Mouse (Mus musculus) embryonic facial prominence, embryonic 11.5 days (tissue): ENCODE data around the gene Supt6. TPM values are rescaled to one million over a fixed set of nuclear protein-coding genes. Genes with fewer than 3 reads are reported as not detected.
"Not testable (repeated sequence)": the region's sequence is repeated elsewhere in the genome, so short reads cannot be mapped to it uniquely, and the experiment has no call there.

Experiments used
- ATAC-seq: fragments of 200-750 bp; cut with Nextera tagmentation; replicated peaks from 2 replicates; pipeline ENCODE4 v1.8.0; 2017; ENCODE audit warnings: low read depth; ENCODE audit not compliant: insufficient number of reproducible peaks, low FRiP score, low TSS enrichment
- DNase-seq: peaks from one replicate; pipeline ENCODE4 v3.0.0-alpha.2; 2015; ENCODE audit warnings: low spot score
- H3K27ac ChIP-seq: fragments of 300-500 bp; sonication (generic); replicated peaks from 2 replicates; pipeline ENCODE4 v1.5.1; 2014; ENCODE audit warnings: mild to moderate bottlenecking, low read depth, low read length, control low read depth
- H3K27me3 ChIP-seq: fragments of 300-500 bp; sonication (generic); 2 replicates; pipeline ENCODE4 v1.6.1; 2014; ENCODE audit warnings: mild to moderate bottlenecking, low read length, moderate library complexity, mixed read lengths; ENCODE audit not compliant: control insufficient read depth, insufficient read depth
- H3K36me3 ChIP-seq: fragments of 300-500 bp; sonication (generic); replicated peaks from 2 replicates; pipeline ENCODE4 v1.6.1; 2014; ENCODE audit warnings: low read depth, mild to moderate bottlenecking, low read length, moderate library complexity, mixed read lengths; ENCODE audit not compliant: control insufficient read depth, insufficient read depth
- H3K4me1 ChIP-seq: fragments of 300-500 bp; sonication (generic); 2 replicates; pipeline ENCODE4 v1.6.1; 2014; ENCODE audit warnings: low read length, mixed read lengths; ENCODE audit not compliant: control insufficient read depth, insufficient read depth
- H3K4me2 ChIP-seq: fragments of 300-500 bp; sonication (generic); 2 replicates; pipeline ENCODE4 v1.6.1; 2014; ENCODE audit warnings: low read depth, mild to moderate bottlenecking, control low read depth, low read length, moderate library complexity
- H3K4me3 ChIP-seq: fragments of 300-500 bp; sonication (generic); 2 replicates; pipeline ENCODE4 v1.5.1; 2014; ENCODE audit warnings: low read depth, low read length, control low read depth
- H3K9ac ChIP-seq: fragments of 300-500 bp; sonication (generic); replicated peaks from 2 replicates; pipeline ENCODE4 v1.6.1; 2014; ENCODE audit warnings: mild to moderate bottlenecking, control low read depth, low read length
- H3K9me3 ChIP-seq: fragments of 300-500 bp; sonication (generic); replicated peaks from 2 replicates; pipeline ENCODE4 v1.6.1; 2016; ENCODE audit warnings: mild to moderate bottlenecking, low read length, inconsistent platforms, mixed read lengths; ENCODE audit not compliant: control insufficient read depth
- WGBS: fragments of 180-500 bp; shearing (Covaris S2); extraction: QIAGEN DNeasy Blood & Tissue Kit; methylation state at CpG from one replicate; pipeline ENCODE4 v1.1.7; 2014; 5-methylcytosine and 5-hydroxymethylcytosine counted together
- polyA plus RNA-seq: library from polyadenylated mRNA; unstranded; fragments of >200 nt; fragmentation: Nextera tagmentation; extraction: Ambion mirVana; gene quantifications from 2 replicates; pipeline ENCODE4 v1.2.1, GENCODE M21; 2014

The Supt6 gene
- polyA plus RNA-seq, 1 experiment from 2014 or later = 24.9 TPM

DNA sequence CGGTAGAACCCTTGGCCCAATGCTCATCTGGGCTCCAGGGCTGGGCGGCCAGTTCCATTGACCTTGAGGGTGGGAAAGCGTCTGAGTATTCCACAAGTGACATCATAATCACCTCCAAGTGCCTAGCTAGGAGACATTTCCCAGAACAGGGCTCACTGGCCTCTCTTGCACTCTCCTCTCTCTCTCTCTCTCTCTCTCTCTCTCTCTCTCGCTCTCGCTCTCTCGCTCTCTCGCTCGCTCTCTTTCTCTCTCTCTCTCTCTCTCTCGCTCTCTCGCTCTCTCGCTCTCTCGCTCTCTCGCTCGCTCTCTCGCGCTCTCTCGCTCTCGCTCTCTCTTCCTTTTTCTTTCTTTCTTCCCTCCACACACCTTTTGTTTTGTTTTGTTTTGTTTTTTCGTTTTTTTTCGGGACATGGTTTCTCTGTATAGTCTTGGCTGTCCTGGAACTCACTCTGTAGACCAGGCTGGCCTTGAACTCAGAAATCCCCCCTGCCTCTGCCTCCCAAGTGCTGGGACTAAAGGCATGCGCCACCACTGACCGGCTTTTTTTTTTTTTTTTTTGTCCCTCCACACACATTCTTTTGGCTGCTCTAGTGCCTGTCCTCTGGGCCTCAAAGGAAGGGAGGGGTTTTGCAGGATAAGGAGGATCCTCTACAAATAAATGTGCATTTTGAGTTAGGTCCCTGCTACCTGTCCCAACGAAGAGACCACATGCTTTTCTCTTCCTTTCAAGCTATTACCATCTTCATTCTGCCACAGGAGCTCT is 50.5 kb downstream of the Supt6 start:
- H3K9me3 ChIP-seq = no peaks in the 10 kb centered on the region
- peak overlapping the region; percentile 54 for H3K4me2 ChIP-seq
- H3K27ac ChIP-seq = no peak overlapping the region
- no peak for DNase-seq
- 61% methylated on average over 23 of the region's 23 CpGs for WGBS
- ATAC-seq = no peak
- H3K36me3 ChIP-seq = peaks cover 3% of the 10 kb centered on the region; the same call in 1 of the 2 replicates
- peak overlapping the region; percentile 36 for H3K4me3 ChIP-seq
- no peaks in the 10 kb centered on the region for H3K4me1 ChIP-seq
- H3K9ac ChIP-seq = peak overlapping the region; percentile 35; the same call in 1 of the 2 replicates
- no peaks in the 10 kb centered on the region for H3K27me3 ChIP-seq

DNA sequence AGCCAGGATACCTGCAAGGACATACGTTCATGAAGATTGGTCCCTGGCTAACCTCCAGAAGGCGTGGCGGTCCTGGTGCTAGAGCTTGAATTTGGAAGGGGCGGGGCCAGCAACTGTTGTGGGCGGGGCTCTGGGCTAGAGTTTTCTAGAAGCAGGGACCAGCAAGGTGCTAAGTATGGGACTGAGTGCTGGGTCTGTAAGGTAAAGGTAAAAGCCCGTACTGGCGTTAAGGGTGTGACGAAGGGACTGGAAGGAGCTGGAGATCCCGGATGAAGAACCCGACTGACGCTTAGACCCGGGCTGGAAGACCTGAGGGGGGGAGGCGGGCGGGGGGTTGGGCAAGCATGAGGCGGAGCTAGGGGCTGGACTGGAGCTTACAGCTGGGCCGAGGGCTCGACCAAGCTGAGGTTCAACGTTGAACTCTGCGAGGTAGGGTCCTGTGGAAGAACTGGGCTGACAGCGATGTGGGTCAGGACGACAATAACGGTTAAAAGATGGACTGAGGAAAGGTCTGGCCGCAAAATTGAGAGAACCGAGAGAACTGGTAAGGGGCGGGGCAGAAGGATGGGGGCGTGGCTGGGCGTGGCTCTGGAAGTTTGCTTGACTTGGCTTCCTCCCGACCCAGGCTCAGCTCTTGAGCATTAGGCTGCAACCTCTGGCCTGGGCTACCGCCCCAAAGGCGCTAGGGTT is 51.2 kb downstream of the Supt6 start:
- Histone ChIP-seq H3K4me3 (peak overlapping the region; percentile 36), H3K4me2 (peak overlapping the region; percentile 54), H3K27me3 (no peaks in the 10 kb centered on the region), H3K27ac (no peak overlapping the region), H3K4me1 (no peaks in the 10 kb centered on the region; the same call in 1 of the 2 replicates), H3K36me3 (peaks cover 3% of the 10 kb centered on the region; the same call in 1 of the 2 replicates), H3K9ac (peak overlapping the region; percentile 35; the same call in 1 of the 2 replicates), H3K9me3 (no peaks in the 10 kb centered on the region)
- DNase-seq (peak; percentile 78), ATAC-seq (peak; percentile 39)
- WGBS = 2% methylated on average over 30 of the region's 30 CpGs

DNA sequence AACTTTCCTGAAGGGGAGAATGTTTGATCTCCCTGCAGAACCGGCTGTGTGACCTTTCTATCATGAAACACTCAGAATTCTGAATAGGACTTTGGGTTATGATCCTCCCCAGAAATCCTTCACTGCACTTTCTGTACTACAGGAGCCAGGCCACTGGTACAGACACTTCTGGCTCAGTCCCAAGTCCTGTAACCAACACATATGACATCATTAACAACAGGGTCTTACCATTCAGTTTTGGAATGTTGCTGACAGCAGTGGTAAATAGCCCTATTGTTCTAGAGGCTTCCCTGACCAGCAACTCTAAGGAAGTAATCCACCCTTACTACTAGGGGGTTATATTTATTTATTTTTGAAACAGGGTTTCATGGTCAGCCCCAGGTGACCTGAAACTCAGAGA is 52.7 kb downstream of the Supt6 start, which contains the start of gene Proca1:
Gene Proca1 (plus strand): TSS at position 280 of the 400 bp plus-strand sequence.
- Histone ChIP-seq H3K27me3 (no peaks in the 10 kb centered on the region), H3K4me1 (no peaks in the 10 kb centered on the region; the same call in 1 of the 2 replicates), H3K4me2 (no peak within 1 kb of the TSS), H3K27ac (no peak within 1 kb of the TSS), H3K36me3 (peaks cover 3% of the 10 kb centered on the region; the same call in 1 of the 2 replicates), H3K4me3 (no peak within 1 kb of the TSS), H3K9me3 (no peaks in the 10 kb centered on the region), H3K9ac (no peak within 1 kb of the TSS)
- ATAC-seq (no peak), DNase-seq (no peak)
- WGBS = 96% methylated on average over 1 of the region's 1 CpGs

DNA sequence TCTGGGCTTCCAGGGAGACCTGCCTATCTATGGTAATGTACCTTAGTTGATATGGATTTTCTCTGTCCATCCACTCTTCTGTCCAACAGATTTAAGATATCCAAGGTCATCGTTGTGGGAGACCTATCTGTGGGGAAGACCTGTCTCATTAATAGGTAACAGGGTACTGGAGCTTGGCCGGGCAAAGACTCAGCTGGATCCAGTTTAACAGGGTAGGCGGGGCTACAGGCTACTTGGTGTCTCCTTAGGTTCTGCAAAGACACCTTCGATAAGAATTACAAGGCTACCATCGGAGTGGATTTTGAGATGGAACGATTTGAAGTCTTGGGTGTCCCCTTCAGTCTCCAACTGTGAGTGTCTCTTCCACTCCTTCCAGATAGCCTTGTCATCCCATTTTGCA is 55.7 kb downstream of the Supt6 start:
- peak overlapping the region; percentile 79 for H3K4me3 ChIP-seq
- peaks cover 3% of the 10 kb centered on the region; the same call in 1 of the 2 replicates for H3K36me3 ChIP-seq
- peak overlapping the region; percentile 76 for H3K4me2 ChIP-seq
- no peaks in the 10 kb centered on the region for H3K27me3 ChIP-seq
- DNase-seq = peak; percentile 22
- H3K9ac ChIP-seq = peak overlapping the region; percentile 93
- peak overlapping the region; percentile 99 for H3K27ac ChIP-seq
- 57% methylated on average over 6 of the region's 6 CpGs for WGBS
- ATAC-seq = no peak
- H3K4me1 ChIP-seq = no peaks in the 10 kb centered on the region; the same call in 1 of the 2 replicates
- H3K9me3 ChIP-seq = no peaks in the 10 kb centered on the region

DNA sequence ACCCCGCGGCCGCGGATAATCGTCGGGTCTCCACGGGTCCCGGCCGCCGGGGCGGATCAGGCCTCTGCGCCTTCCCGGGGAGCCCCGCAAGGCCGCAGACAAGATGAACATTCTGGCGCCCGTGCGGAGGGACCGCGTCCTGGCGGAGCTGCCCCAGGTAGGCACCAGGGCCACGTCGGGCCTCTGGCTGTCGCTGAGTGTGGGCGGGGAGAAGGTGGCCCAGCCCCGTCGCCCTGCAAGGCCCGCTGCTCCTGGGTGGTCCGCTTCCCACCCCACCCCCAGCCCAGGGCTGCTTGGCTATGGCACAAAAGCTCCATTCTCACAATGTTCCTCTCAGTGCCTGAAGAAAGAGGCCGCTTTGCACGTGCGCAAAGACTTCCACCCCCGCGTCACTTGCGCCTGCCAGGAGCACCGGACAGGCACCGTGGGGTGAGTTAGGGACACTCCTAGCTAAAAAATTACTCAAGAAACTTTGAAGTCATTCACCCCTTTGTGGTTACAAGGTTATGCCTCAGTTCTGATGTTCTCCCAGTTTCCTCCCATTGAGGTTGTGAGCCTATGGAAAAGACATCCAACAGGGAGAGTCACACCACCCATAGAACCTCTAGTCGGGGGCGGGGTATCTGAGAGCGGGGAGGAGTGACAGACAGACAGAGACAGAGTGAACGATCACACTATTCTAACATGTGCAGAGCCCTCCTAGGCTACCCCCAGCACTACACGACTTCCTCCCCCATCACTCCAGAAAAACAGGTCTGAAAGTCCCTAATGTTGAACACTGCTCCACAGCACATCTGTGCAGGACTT is 56.4 kb downstream of the Supt6 start:
- H3K36me3 ChIP-seq = peaks cover 3% of the 10 kb centered on the region; the same call in 1 of the 2 replicates
- no peaks in the 10 kb centered on the region for H3K27me3 ChIP-seq
- H3K27ac ChIP-seq = peak overlapping the region; percentile 99
- under 1% methylated on average over 42 of the region's 42 CpGs for WGBS
- no peaks in the 10 kb centered on the region; the same call in 1 of the 2 replicates for H3K4me1 ChIP-seq
- no peaks in the 10 kb centered on the region for H3K9me3 ChIP-seq
- peak; percentile 96 for DNase-seq
- peak overlapping the region; percentile 76 for H3K4me2 ChIP-seq
- H3K4me3 ChIP-seq = peak overlapping the region; percentile 79
- peak; percentile 61 for ATAC-seq
- H3K9ac ChIP-seq = peak overlapping the region; percentile 93

DNA sequence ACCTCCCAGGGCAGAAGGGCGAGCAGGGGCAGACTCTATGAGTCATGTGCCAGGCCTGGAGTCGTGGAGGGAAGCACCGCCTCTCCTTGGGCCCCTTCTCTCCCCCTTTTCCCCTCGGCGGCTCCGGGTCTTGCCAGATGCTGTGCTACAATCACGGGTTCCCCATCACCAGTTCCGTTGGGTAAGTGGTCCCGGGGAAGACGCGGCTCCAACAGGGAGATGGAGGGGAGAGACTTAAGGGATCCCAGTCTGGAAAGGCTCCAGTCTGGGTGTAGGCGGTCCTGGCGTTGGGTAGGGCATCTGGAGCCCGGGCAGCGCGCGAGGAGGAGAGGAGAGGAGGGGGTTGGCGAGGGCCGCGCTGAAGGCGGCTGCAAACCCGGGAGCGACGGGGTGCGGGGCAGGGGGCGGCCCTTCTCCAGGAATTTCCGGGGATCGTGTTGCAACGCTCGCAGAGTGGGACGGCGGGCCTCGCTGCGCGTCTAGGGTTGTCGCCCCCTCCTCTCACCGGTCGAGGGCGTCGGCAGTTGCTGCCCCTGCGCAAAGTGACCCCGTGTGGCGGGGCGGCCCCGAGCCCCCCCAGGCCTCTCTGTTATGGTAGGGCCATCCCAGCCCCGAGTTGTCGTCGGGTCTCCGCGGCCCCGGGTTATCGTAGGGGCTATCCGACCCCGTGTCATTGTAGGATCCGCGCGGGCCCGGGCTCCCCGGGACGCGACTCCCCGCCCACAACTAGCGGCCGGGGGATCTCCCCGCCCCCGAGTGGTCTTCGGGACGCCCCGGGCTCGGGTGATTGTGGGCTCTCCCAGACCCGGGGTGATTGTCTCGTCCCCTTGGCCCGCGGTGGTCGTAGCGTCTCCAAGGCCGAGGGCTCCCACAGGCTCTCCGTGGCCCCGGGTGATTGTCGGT is 57.2 kb downstream of the Supt6 start, which contains the start of gene Rab34:
Gene Rab34 (plus strand): TSS at position 100 of the 903 bp plus-strand sequence.
- Histone ChIP-seq H3K36me3 (peaks cover 3% of the 10 kb centered on the region; the same call in 1 of the 2 replicates), H3K27me3 (no peaks in the 10 kb centered on the region), H3K4me1 (no peaks in the 10 kb centered on the region; the same call in 1 of the 2 replicates), H3K9ac (peak within 1 kb of the TSS; percentile 93), H3K4me3 (peak within 1 kb of the TSS; percentile 79), H3K27ac (peak within 1 kb of the TSS; percentile 99), H3K9me3 (no peaks in the 10 kb centered on the region), H3K4me2 (peak within 1 kb of the TSS; percentile 76)
- DNase-seq (peak; percentile 94), ATAC-seq (peak; percentile 86)
- under 1% methylated on average over 73 of the region's 80 CpGs for WGBS

DNA sequence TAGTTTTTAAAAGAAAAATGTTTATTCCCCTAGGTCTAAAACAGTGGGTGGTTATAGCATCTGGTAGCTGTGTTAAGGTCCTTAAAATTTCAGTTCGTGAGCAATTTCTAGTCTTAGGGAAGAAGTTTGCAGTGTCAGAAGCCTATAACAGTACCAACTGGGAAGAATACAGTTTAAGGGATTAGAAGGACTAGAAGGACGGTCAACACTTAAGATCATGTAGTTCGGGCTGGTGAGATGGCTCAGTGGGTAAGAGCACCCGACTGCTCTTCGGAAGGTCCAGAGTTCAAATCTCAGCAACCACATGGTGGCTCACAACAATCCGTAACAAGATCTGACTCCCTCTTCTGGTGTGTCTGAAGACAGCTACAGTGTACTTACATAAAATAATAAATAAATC is 61.1 kb downstream of the Supt6 start:
- WGBS = 96% methylated on average over 6 of the region's 6 CpGs
- H3K4me3 ChIP-seq, ATAC-seq, H3K9ac ChIP-seq, H3K4me1 ChIP-seq, H3K27ac ChIP-seq, H3K4me2 ChIP-seq, H3K9me3 ChIP-seq, DNase-seq, H3K27me3 ChIP-seq: not testable (repeated sequence)
- peaks cover 12% of the 10 kb centered on the region for H3K36me3 ChIP-seq
